Mouse (Mus musculus) embryonic fibroblast, embryonic 13.5 days (primary cell): ENCODE measurements around the gene Nos1.

Source experiments
- CTCF ChIP-seq: IDR thresholded peaks from 2 replicates; pipeline ENCODE4 v1.5.1; 2011; ENCODE audit warnings: mild to moderate bottlenecking, control low read depth, low read length, moderate library complexity, borderline replicate concordance; ENCODE audit not compliant: insufficient read depth
- POLR2A ChIP-seq: IDR thresholded peaks from 2 replicates; pipeline ENCODE4 v1.6.1; 2011; ENCODE audit warnings: low read depth, mild to moderate bottlenecking, control low read depth, low read length, moderate library complexity

- no peak for TF ChIP-seq CTCF
- no peak for TF ChIP-seq POLR2A
Observed at GRCm38 (mm10) chr5:117997434-117997970, 216.7 kb downstream of the Nos1 start.
